Mouse (Mus musculus) stomach, postnatal 0 days (tissue): ENCODE results near the gene Psmb9.
"Not testable (repeated sequence)": the region's sequence is repeated elsewhere in the genome, so short reads cannot be mapped to it uniquely, and the experiment has no call there.

Experiments used
- CTCF ChIP-seq: IDR thresholded peaks from 2 replicates; pipeline ENCODE4 v1.5.1; 2016; ENCODE audit warnings: antibody characterized with exemption, low read depth, mild to moderate bottlenecking, moderate library complexity
- EP300 ChIP-seq: optimal IDR thresholded peaks from 2 replicates; pipeline ENCODE3; 2016; ENCODE audit warnings: antibody characterized with exemption

DNA sequence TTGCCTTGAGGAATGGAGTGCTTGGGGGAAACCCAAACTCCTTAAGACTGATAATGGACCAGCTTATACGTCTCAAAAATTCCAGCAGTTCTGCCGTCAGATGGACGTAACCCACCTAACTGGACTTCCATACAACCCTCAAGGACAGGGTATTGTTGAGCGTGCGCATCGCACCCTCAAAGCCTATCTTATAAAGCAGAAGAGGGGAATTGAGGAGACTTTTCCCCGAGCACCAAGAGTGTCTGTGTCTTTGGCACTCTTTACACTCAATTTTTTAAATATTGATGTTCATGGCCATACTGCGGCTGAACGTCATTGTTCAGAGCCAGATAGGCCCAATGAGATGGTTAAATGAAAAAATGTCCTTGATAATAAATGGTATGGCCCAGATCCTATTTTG is 43.4 kb upstream of the Psmb9 start:
- not testable (repeated sequence) for TF ChIP-seq CTCF, EP300
